Mouse (Mus musculus): ENCODE data around the gene Csad.

- TF ChIP-seq CTCF (IDR thresholded peaks at IDR 0.05; ENCODE audit: borderline replicate concordance, insufficient read depth, low read length): no peak
- TF ChIP-seq POLR2A (IDR thresholded peaks at IDR 0.05; ENCODE audit: low read depth, low read length): no peak
Observed at GRCm38 (mm10) chr15:102208092-102208561, 3.6 kb upstream of the Csad start.
